Mouse (Mus musculus) hindbrain, embryonic 10.5 days (tissue): Measurements from ENCODE around the gene Hook2. TPM values are rescaled to one million over a fixed set of nuclear protein-coding genes. Genes with fewer than 3 reads are reported as not detected.

Experiments
- DNase-seq: peaks from one replicate; pipeline ENCODE4 v3.0.0-alpha.2; 2017; ENCODE audit warnings: low spot score
- H3K27ac ChIP-seq: fragments of 300-500 bp; sonication (generic); 2 replicates; pipeline ENCODE4 v1.5.1; 2016; ENCODE audit warnings: mild to moderate bottlenecking, moderate library complexity
- H3K27me3 ChIP-seq: fragments of 300-500 bp; sonication (generic); 2 replicates; pipeline ENCODE4 v1.6.1; 2016; ENCODE audit warnings: mild to moderate bottlenecking; ENCODE audit not compliant: poor library complexity, insufficient read depth, severe bottlenecking
- H3K36me3 ChIP-seq: fragments of 300-500 bp; sonication (generic); 2 replicates; pipeline ENCODE4 v1.6.1; 2016; ENCODE audit warnings: mild to moderate bottlenecking, moderate library complexity
- H3K4me1 ChIP-seq: fragments of 300-500 bp; sonication (generic); replicated peaks from 2 replicates; pipeline ENCODE4 v1.6.1; 2016; ENCODE audit warnings: mild to moderate bottlenecking
- H3K4me3 ChIP-seq: fragments of 300-500 bp; sonication (generic); 2 replicates; pipeline ENCODE4 v1.5.1; 2016; ENCODE audit warnings: mild to moderate bottlenecking, moderate library complexity
- H3K9me3 ChIP-seq: fragments of 300-500 bp; sonication (generic); 2 replicates; pipeline ENCODE4 v1.6.1; 2016; ENCODE audit warnings: mild to moderate bottlenecking, moderate library complexity
- WGBS: fragments of 180-500 bp; shearing (Covaris S2); methylation state at CpG from one replicate; pipeline ENCODE4 v1.1.7; 2016; 5-methylcytosine and 5-hydroxymethylcytosine counted together
- polyA plus RNA-seq: library from polyadenylated mRNA; unstranded; fragments of >200 nt; fragmentation: Nextera tagmentation; extraction: Ambion mirVana; gene quantifications from 2 replicates; pipeline ENCODE4 v1.2.1, GENCODE M21; 2016

Gene Hook2
- polyA plus RNA-seq, 1 experiment from 2014 or later, result 14.5 TPM

GRCm38 (mm10) chr8:85032622-85033311 is 42.4 kb downstream of the Hook2 start:
- no peaks in the 10 kb centered on the region for H3K9me3 ChIP-seq
- H3K4me1 ChIP-seq, result peaks cover 40% of the 10 kb centered on the region
- no peak overlapping the region for H3K27ac ChIP-seq
- DNase-seq, result no peak
- 88% methylated on average over 4 of the region's 4 CpGs for WGBS
- H3K27me3 ChIP-seq, result no peaks in the 10 kb centered on the region
- no peak overlapping the region for H3K4me3 ChIP-seq
- peaks cover 55% of the 10 kb centered on the region for H3K36me3 ChIP-seq

- no peak for DNase-seq
- H3K36me3 ChIP-seq, result peaks cover 54% of the 10 kb centered on the region
- H3K4me1 ChIP-seq, result peaks cover 38% of the 10 kb centered on the region
- no peak overlapping the region for H3K27ac ChIP-seq
- WGBS, result 53% methylated on average over 1 of the region's 1 CpGs
- no peaks in the 10 kb centered on the region for H3K9me3 ChIP-seq
- H3K4me3 ChIP-seq, result no peak overlapping the region
- no peaks in the 10 kb centered on the region for H3K27me3 ChIP-seq
Observed at GRCm38 (mm10) chr8:85033867-85034266, 43.5 kb downstream of the Hook2 start.

DNA sequence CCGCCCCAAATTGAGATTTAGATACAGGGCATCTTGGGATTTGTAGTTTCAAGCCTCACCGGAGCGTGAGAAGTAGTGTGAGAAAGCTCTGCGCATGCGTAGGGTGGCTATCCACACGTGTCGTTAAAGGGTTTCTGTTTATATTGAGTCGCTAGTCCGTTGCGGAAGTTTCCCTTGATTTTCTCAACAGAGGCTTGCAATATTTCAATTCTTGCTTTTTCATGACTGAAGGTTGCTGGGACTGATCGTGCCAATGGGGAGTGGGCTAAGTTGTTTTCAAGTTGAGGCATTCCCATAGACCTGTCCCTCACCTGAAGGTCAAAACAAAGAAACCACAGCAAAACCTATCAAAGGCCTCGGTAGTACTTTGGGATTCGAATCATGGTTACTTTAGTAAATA is 44.4 kb downstream of the Hook2 start:
- 3% methylated on average over 13 of the region's 13 CpGs for WGBS
- H3K36me3 ChIP-seq, result peaks cover 48% of the 10 kb centered on the region
- H3K4me3 ChIP-seq, result peak overlapping the region; percentile 92
- H3K27ac ChIP-seq, result peak overlapping the region; percentile 99; the same call in 1 of the 2 replicates
- DNase-seq, result peak; percentile 78
- H3K27me3 ChIP-seq, result no peaks in the 10 kb centered on the region
- peaks cover 33% of the 10 kb centered on the region for H3K4me1 ChIP-seq
- H3K9me3 ChIP-seq, result no peaks in the 10 kb centered on the region

- Histone ChIP-seq H3K36me3 (peaks cover 48% of the 10 kb centered on the region), H3K9me3 (no peaks in the 10 kb centered on the region), H3K27ac (peak overlapping the region; percentile 99), H3K4me3 (peak overlapping the region; percentile 92), H3K27me3 (no peaks in the 10 kb centered on the region), H3K4me1 (peaks cover 33% of the 10 kb centered on the region)
- no peak for DNase-seq
- 7% methylated on average over 12 of the region's 12 CpGs for WGBS
Observed at GRCm38 (mm10) chr8:85035165-85035727, 44.8 kb downstream of the Hook2 start.

GRCm38 (mm10) chr8:85035728-85036310 is 45.4 kb downstream of the Hook2 start:
- peak; percentile 32 for DNase-seq
- WGBS, result 1% methylated on average over 15 of the region's 15 CpGs
- Histone ChIP-seq H3K9me3 (no peaks in the 10 kb centered on the region), H3K4me1 (peaks cover 33% of the 10 kb centered on the region), H3K36me3 (peaks cover 48% of the 10 kb centered on the region), H3K4me3 (peak overlapping the region; percentile 92), H3K27ac (peak overlapping the region; percentile 99), H3K27me3 (no peaks in the 10 kb centered on the region)

GRCm38 (mm10) chr8:85036381-85036717 is 45.9 kb downstream of the Hook2 start:
- Histone ChIP-seq H3K27me3 (no peaks in the 10 kb centered on the region), H3K9me3 (no peaks in the 10 kb centered on the region), H3K36me3 (peaks cover 49% of the 10 kb centered on the region), H3K4me3 (peak overlapping the region; percentile 92), H3K27ac (peak overlapping the region; percentile 99), H3K4me1 (peaks cover 33% of the 10 kb centered on the region)
- under 1% methylated on average over 9 of the region's 9 CpGs for WGBS
- DNase-seq, result no peak

DNA sequence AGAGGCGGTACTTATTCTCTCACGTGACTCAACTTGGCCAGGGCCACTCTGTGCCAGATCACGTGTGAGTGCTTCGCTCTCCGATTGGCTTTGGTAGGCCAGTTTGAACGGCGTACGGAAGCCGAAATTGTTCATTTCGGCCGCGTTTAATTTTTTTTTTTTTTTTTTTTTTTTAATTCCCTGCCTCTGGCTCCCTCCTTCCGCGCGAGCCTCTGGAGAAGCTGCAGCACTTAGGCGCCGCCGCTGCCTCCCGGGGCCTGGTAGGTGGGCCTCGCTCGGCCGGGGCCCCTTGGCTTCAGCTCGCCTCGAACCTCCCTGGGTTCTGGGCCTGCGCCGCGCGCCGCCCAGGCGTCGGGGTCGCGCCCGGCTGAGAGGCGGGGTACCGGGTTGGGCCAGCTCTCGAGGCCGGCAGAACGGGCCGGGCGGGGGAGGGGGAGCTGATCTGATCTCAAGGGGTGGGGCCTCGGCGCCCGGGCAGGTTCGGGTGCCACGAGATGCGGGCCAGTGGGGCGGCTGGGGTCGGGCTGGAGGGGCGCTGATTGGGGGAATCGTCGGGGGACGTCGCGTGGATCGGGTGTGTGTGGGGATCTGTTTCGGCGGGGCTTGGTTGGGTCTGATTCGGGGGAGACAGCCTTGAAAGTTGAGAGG is 46.4 kb downstream of the Hook2 start, which contains the start of gene Tnpo2:
TSS of gene Tnpo2 (plus strand) at position 198 of the 648 bp plus-strand sequence.
- under 1% methylated on average over 59 of the region's 59 CpGs for WGBS

DNA sequence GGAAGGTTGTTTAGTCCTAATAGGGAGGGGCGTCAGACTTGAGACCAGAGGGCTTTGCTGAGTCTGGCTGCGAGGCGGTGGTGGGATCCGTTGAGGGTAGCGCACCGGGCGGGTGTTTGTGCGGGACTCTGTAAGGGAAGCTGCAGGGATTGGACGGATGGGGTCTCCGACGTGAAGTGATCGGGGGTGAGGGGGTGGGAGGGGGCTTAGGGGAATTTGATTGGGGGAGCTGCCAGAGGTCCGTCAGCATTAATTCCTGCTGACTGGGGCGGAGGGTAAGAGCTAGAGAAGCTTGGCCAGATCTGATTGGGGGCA is 46.9 kb downstream of the Hook2 start:
- under 1% methylated on average over 14 of the region's 14 CpGs for WGBS
- Histone ChIP-seq H3K9me3 (no peaks in the 10 kb centered on the region), H3K4me3 (peak overlapping the region; percentile 92), H3K4me1 (peaks cover 33% of the 10 kb centered on the region), H3K36me3 (peaks cover 49% of the 10 kb centered on the region), H3K27me3 (no peaks in the 10 kb centered on the region), H3K27ac (peak overlapping the region; percentile 99)
- no peak for DNase-seq

More for the DNA sequence above, 46.4 kb downstream of the Hook2 start, which contains the start of gene Tnpo2:
- Histone ChIP-seq H3K27ac (peak within 1 kb of the TSS; percentile 99), H3K9me3 (no peaks in the 10 kb centered on the region), H3K36me3 (peaks cover 49% of the 10 kb centered on the region), H3K27me3 (no peaks in the 10 kb centered on the region), H3K4me3 (peak within 1 kb of the TSS; percentile 92), H3K4me1 (peaks cover 33% of the 10 kb centered on the region)
- DNase-seq, result peak; percentile 90

- H3K9me3 ChIP-seq, result no peaks in the 10 kb centered on the region
- H3K27ac ChIP-seq, result peak overlapping the region; percentile 99
- peak; percentile 55 for DNase-seq
- peaks cover 49% of the 10 kb centered on the region for H3K36me3 ChIP-seq
- H3K4me1 ChIP-seq, result peaks cover 33% of the 10 kb centered on the region
- H3K4me3 ChIP-seq, result peak overlapping the region; percentile 92
- under 1% methylated on average over 57 of the region's 57 CpGs for WGBS
- H3K27me3 ChIP-seq, result no peaks in the 10 kb centered on the region
Observed at GRCm38 (mm10) chr8:85037681-85038531, 47.5 kb downstream of the Hook2 start.

- Histone ChIP-seq H3K36me3 (peaks cover 92% of the 10 kb centered on the region), H3K9me3 (no peaks in the 10 kb centered on the region), H3K4me1 (peaks cover 5% of the 10 kb centered on the region), H3K4me3 (no peak overlapping the region), H3K27ac (no peak overlapping the region), H3K27me3 (no peaks in the 10 kb centered on the region)
- WGBS, result 94% methylated on average over 6 of the region's 6 CpGs
- DNase-seq, result no peak
Observed at GRCm38 (mm10) chr8:85043619-85044018, 53.2 kb downstream of the Hook2 start.
